Mouse (Mus musculus) WW6 (cell line): ENCODE measurements at regions not wholly inside any gene's neighbourhood (a gene's known extent, or its start where the extent isn't known, plus 50 kb on each side); places are given as distances from the start of the nearest gene placed in this dataset.
"Not testable (repeated sequence)": the region's sequence is repeated elsewhere in the genome, so short reads cannot be mapped to it uniquely, and the experiment has no call there.

ENCODE experiments used
- DNase-seq: peaks from one replicate; pipeline ENCODE4 v3.0.0-alpha.2; 2013; ENCODE audit warnings: low read depth, low spot score

- DNase-seq: no peak
These were observed 792.1 kb downstream of the Cypt12 start for GRCm38 (mm10) chr3:18740344-18740743.

GRCm38 (mm10) chr3:18743474-18743873 is 795.3 kb downstream of the Cypt12 start:
- DNase-seq: no peak

- no peak for DNase-seq
These were observed 796.0 kb downstream of the Cypt12 start for GRCm38 (mm10) chr3:18744216-18744615.

- no peak for DNase-seq
These were observed 798.0 kb downstream of the Cypt12 start for GRCm38 (mm10) chr3:18746206-18746605.

GRCm38 (mm10) chr3:18746898-18747297 is 798.7 kb downstream of the Cypt12 start:
- no peak for DNase-seq

- no peak for DNase-seq
These were observed 803.5 kb downstream of the Cypt12 start for GRCm38 (mm10) chr3:18751660-18752259.

GRCm38 (mm10) chr3:18764301-18765078 is 816.3 kb downstream of the Cypt12 start:
- DNase-seq: no peak

- DNase-seq: no peak
These were observed 830.3 kb downstream of the Cypt12 start for GRCm38 (mm10) chr3:18778481-18778880.

GRCm38 (mm10) chr3:18787531-18788176 is 839.4 kb downstream of the Cypt12 start:
- no peak for DNase-seq

- DNase-seq: no peak
These were observed 825.7 kb downstream of the 1700064H15Rik start for GRCm38 (mm10) chr3:18802794-18803193.

- DNase-seq: not testable (repeated sequence)
These were observed 799.6 kb downstream of the 1700064H15Rik start for GRCm38 (mm10) chr3:18828788-18829320.

- no peak for DNase-seq
These were observed 760.2 kb downstream of the 1700064H15Rik start for GRCm38 (mm10) chr3:18868117-18868739.

GRCm38 (mm10) chr3:18868758-18869157 is 759.7 kb downstream of the 1700064H15Rik start:
- no peak for DNase-seq

- no peak for DNase-seq
These were observed 751.4 kb downstream of the 1700064H15Rik start for GRCm38 (mm10) chr3:18877060-18877459.

GRCm38 (mm10) chr3:18877572-18877971 is 750.9 kb downstream of the 1700064H15Rik start:
- no peak for DNase-seq

GRCm38 (mm10) chr3:18881186-18881585 is 747.3 kb downstream of the 1700064H15Rik start:
- no peak for DNase-seq

GRCm38 (mm10) chr3:18892813-18893212 is 735.7 kb downstream of the 1700064H15Rik start:
- no peak for DNase-seq

- no peak for DNase-seq
These were observed 722.7 kb downstream of the 1700064H15Rik start for GRCm38 (mm10) chr3:18905769-18906168.

- DNase-seq: no peak
These were observed 722.3 kb downstream of the 1700064H15Rik start for GRCm38 (mm10) chr3:18906210-18906609.

GRCm38 (mm10) chr3:18908737-18909136 is 719.7 kb downstream of the 1700064H15Rik start:
- no peak for DNase-seq

- DNase-seq: no peak
These were observed 699.9 kb downstream of the 1700064H15Rik start for GRCm38 (mm10) chr3:18928401-18929104.
